Mouse (Mus musculus) embryonic facial prominence, embryonic 13.5 days (tissue): ENCODE measurements around the gene 1500011B03Rik. TPM values are rescaled to one million over a fixed set of nuclear protein-coding genes. Genes with fewer than 3 reads are reported as not detected.

Experiments used
- ATAC-seq: fragments of 200-750 bp; cut with Nextera tagmentation; 2 replicates; pipeline ENCODE4 v1.8.0; 2017; ENCODE audit warnings: low read depth; ENCODE audit not compliant: insufficient number of reproducible peaks, insufficient read depth, low FRiP score, low TSS enrichment
- H3K27ac ChIP-seq: fragments of 300-500 bp; sonication (generic); 2 replicates; pipeline ENCODE4 v1.5.1; 2015; ENCODE audit warnings: moderate library complexity, mild to moderate bottlenecking, inconsistent platforms
- H3K27me3 ChIP-seq: fragments of 300-500 bp; sonication (generic); 2 replicates; pipeline ENCODE4 v1.6.1; 2015; ENCODE audit warnings: mild to moderate bottlenecking, inconsistent platforms
- H3K36me3 ChIP-seq: fragments of 300-500 bp; sonication (generic); 2 replicates; pipeline ENCODE4 v1.6.1; 2015; ENCODE audit warnings: mild to moderate bottlenecking, inconsistent platforms
- H3K4me1 ChIP-seq: fragments of 300-500 bp; sonication (generic); 2 replicates; pipeline ENCODE4 v1.6.1; 2015; ENCODE audit warnings: inconsistent platforms
- H3K4me2 ChIP-seq: fragments of 300-500 bp; sonication (generic); 2 replicates; pipeline ENCODE4 v1.6.1; 2015; ENCODE audit warnings: moderate library complexity, mild to moderate bottlenecking, inconsistent platforms
- H3K4me3 ChIP-seq: fragments of 300-500 bp; sonication (generic); 2 replicates; pipeline ENCODE4 v1.5.1; 2015; ENCODE audit warnings: mild to moderate bottlenecking, inconsistent platforms
- H3K9ac ChIP-seq: fragments of 300-500 bp; sonication (generic); 2 replicates; pipeline ENCODE4 v1.6.1; 2015; ENCODE audit warnings: mild to moderate bottlenecking, inconsistent platforms
- H3K9me3 ChIP-seq: fragments of 300-500 bp; sonication (generic); 2 replicates; pipeline ENCODE4 v1.6.1; 2016; ENCODE audit warnings: inconsistent platforms
- WGBS: fragments of 180-500 bp; shearing (Covaris S2); methylation state at CpG from one replicate; pipeline ENCODE4 v1.1.7; 2015; ENCODE audit warnings: mixed read lengths; 5-methylcytosine and 5-hydroxymethylcytosine counted together
- polyA plus RNA-seq: library from polyadenylated mRNA; unstranded; fragments of >200 nt; fragmentation: Nextera tagmentation; extraction: Ambion mirVana; gene quantifications from 2 replicates; pipeline ENCODE4 v1.2.1, GENCODE M21; 2015

1500011B03Rik gene
- polyA plus RNA-seq, 1 experiment from 2014 or later, result 103 TPM

- H3K36me3 ChIP-seq, result peaks cover 69% of the 10 kb centered on the region
Observed at GRCm38 (mm10) chr5:114797253-114797652, 26.0 kb downstream of the 1500011B03Rik start.

GRCm38 (mm10) chr5:114796299-114797012 is 26.8 kb downstream of the 1500011B03Rik start:
- WGBS, result 3% methylated on average over 40 of the region's 40 CpGs
- peak overlapping the region; percentile 71 for H3K4me2 ChIP-seq
- peaks cover 17% of the 10 kb centered on the region for H3K4me1 ChIP-seq
- peaks cover 7% of the 10 kb centered on the region for H3K27me3 ChIP-seq
- peak overlapping the region; percentile 57; the same call in 1 of the 2 replicates for H3K9ac ChIP-seq
- H3K27ac ChIP-seq, result no peak overlapping the region
- peak overlapping the region; percentile 41 for H3K4me3 ChIP-seq
- ATAC-seq, result peak; percentile 41; the same call in 1 of the 2 replicates
- H3K9me3 ChIP-seq, result no peaks in the 10 kb centered on the region
- peaks cover 70% of the 10 kb centered on the region for H3K36me3 ChIP-seq

More at GRCm38 (mm10) chr5:114797253-114797652, 26.0 kb downstream of the 1500011B03Rik start:
- no peak for ATAC-seq
- 87% methylated on average over 8 of the region's 8 CpGs for WGBS
- Histone ChIP-seq H3K9ac (no peak overlapping the region), H3K27ac (no peak overlapping the region), H3K9me3 (no peaks in the 10 kb centered on the region), H3K4me2 (no peak overlapping the region), H3K27me3 (peaks cover 7% of the 10 kb centered on the region), H3K4me1 (peaks cover 17% of the 10 kb centered on the region), H3K4me3 (no peak overlapping the region)

- H3K36me3 ChIP-seq, result peaks cover 69% of the 10 kb centered on the region
- H3K9me3 ChIP-seq, result no peaks in the 10 kb centered on the region
- no peak overlapping the region for H3K27ac ChIP-seq
- H3K4me3 ChIP-seq, result no peak overlapping the region
- H3K9ac ChIP-seq, result no peak overlapping the region
- H3K4me2 ChIP-seq, result no peak overlapping the region; the same call in 1 of the 2 replicates
- H3K4me1 ChIP-seq, result peaks cover 17% of the 10 kb centered on the region
- 68% methylated on average over 9 of the region's 9 CpGs for WGBS
- peaks cover 7% of the 10 kb centered on the region for H3K27me3 ChIP-seq
- ATAC-seq, result no peak
Observed at GRCm38 (mm10) chr5:114795653-114796052, 27.6 kb downstream of the 1500011B03Rik start.

GRCm38 (mm10) chr5:114795231-114795630 is 28.0 kb downstream of the 1500011B03Rik start:
- no peak overlapping the region for H3K4me3 ChIP-seq
- WGBS, result 61% methylated on average over 9 of the region's 9 CpGs
- no peak overlapping the region for H3K4me2 ChIP-seq
- H3K9me3 ChIP-seq, result no peaks in the 10 kb centered on the region
- peaks cover 17% of the 10 kb centered on the region for H3K4me1 ChIP-seq
- no peak for ATAC-seq
- no peak overlapping the region for H3K9ac ChIP-seq
- peaks cover 67% of the 10 kb centered on the region for H3K36me3 ChIP-seq
- H3K27me3 ChIP-seq, result peaks cover 7% of the 10 kb centered on the region
- H3K27ac ChIP-seq, result no peak overlapping the region

- peaks cover 61% of the 10 kb centered on the region for H3K36me3 ChIP-seq
- no peak for ATAC-seq
- 81% methylated on average over 4 of the region's 4 CpGs for WGBS
Observed at GRCm38 (mm10) chr5:114794609-114795008, 28.7 kb downstream of the 1500011B03Rik start.

GRCm38 (mm10) chr5:114793317-114793716 is 30.0 kb downstream of the 1500011B03Rik start:
- WGBS, result 74% methylated on average over 7 of the region's 7 CpGs
- no peak overlapping the region for H3K4me3 ChIP-seq
- no peaks in the 10 kb centered on the region for H3K9me3 ChIP-seq
- H3K9ac ChIP-seq, result no peak overlapping the region
- H3K27me3 ChIP-seq, result peaks cover 7% of the 10 kb centered on the region
- peaks cover 49% of the 10 kb centered on the region for H3K36me3 ChIP-seq
- ATAC-seq, result no peak
- H3K4me1 ChIP-seq, result peaks cover 17% of the 10 kb centered on the region
- H3K4me2 ChIP-seq, result no peak overlapping the region
- H3K27ac ChIP-seq, result no peak overlapping the region

More at GRCm38 (mm10) chr5:114794609-114795008, 28.7 kb downstream of the 1500011B03Rik start:
- Histone ChIP-seq H3K4me2 (no peak overlapping the region), H3K27ac (no peak overlapping the region), H3K27me3 (peaks cover 7% of the 10 kb centered on the region), H3K4me3 (no peak overlapping the region), H3K9ac (no peak overlapping the region), H3K9me3 (no peaks in the 10 kb centered on the region), H3K4me1 (peaks cover 17% of the 10 kb centered on the region)

GRCm38 (mm10) chr5:114785196-114785595 is 38.1 kb downstream of the 1500011B03Rik start:
- Histone ChIP-seq H3K4me3 (no peak overlapping the region), H3K9ac (no peak overlapping the region), H3K4me1 (peaks cover 3% of the 10 kb centered on the region; the same call in 1 of the 2 replicates), H3K27me3 (no peaks in the 10 kb centered on the region), H3K27ac (no peak overlapping the region), H3K36me3 (peaks cover 27% of the 10 kb centered on the region), H3K9me3 (no peaks in the 10 kb centered on the region), H3K4me2 (no peak overlapping the region)
- WGBS, result 77% methylated on average over 5 of the region's 5 CpGs
- ATAC-seq, result no peak

GRCm38 (mm10) chr5:114784622-114785165 is 38.6 kb downstream of the 1500011B03Rik start:
- WGBS, result 78% methylated on average over 16 of the region's 16 CpGs
- no peak overlapping the region for H3K4me2 ChIP-seq
- no peak overlapping the region for H3K9ac ChIP-seq
- peaks cover 27% of the 10 kb centered on the region for H3K36me3 ChIP-seq
- no peak for ATAC-seq
- no peaks in the 10 kb centered on the region for H3K27me3 ChIP-seq
- H3K4me3 ChIP-seq, result no peak overlapping the region
- H3K9me3 ChIP-seq, result no peaks in the 10 kb centered on the region
- no peak overlapping the region for H3K27ac ChIP-seq
- peaks cover 3% of the 10 kb centered on the region; the same call in 1 of the 2 replicates for H3K4me1 ChIP-seq

- H3K9ac ChIP-seq, result no peak overlapping the region
- H3K4me2 ChIP-seq, result no peak overlapping the region
- peaks cover 27% of the 10 kb centered on the region for H3K36me3 ChIP-seq
- peaks cover 3% of the 10 kb centered on the region; the same call in 1 of the 2 replicates for H3K4me1 ChIP-seq
- no peak overlapping the region for H3K4me3 ChIP-seq
- ATAC-seq, result no peak
- H3K27ac ChIP-seq, result no peak overlapping the region
- H3K27me3 ChIP-seq, result no peaks in the 10 kb centered on the region
- H3K9me3 ChIP-seq, result no peaks in the 10 kb centered on the region
- 83% methylated on average over 12 of the region's 12 CpGs for WGBS
Observed at GRCm38 (mm10) chr5:114783405-114784163, 39.7 kb downstream of the 1500011B03Rik start.

GRCm38 (mm10) chr5:114782991-114783390 is 40.3 kb downstream of the 1500011B03Rik start:
- no peaks in the 10 kb centered on the region for H3K9me3 ChIP-seq
- peaks cover 22% of the 10 kb centered on the region for H3K36me3 ChIP-seq
- H3K4me1 ChIP-seq, result peaks cover 3% of the 10 kb centered on the region; the same call in 1 of the 2 replicates
- H3K27me3 ChIP-seq, result no peaks in the 10 kb centered on the region
- no peak overlapping the region for H3K4me2 ChIP-seq
- ATAC-seq, result no peak
- WGBS, result 84% methylated on average over 9 of the region's 9 CpGs
- H3K4me3 ChIP-seq, result no peak overlapping the region
- H3K9ac ChIP-seq, result no peak overlapping the region
- H3K27ac ChIP-seq, result no peak overlapping the region

- WGBS, result 87% methylated on average over 7 of the region's 7 CpGs
- H3K9ac ChIP-seq, result no peak overlapping the region
- H3K36me3 ChIP-seq, result peaks cover 3% of the 10 kb centered on the region; the same call in 1 of the 2 replicates
- H3K4me3 ChIP-seq, result no peak overlapping the region
- H3K27ac ChIP-seq, result no peak overlapping the region
- ATAC-seq, result no peak
- no peak overlapping the region for H3K4me2 ChIP-seq
- peaks cover 11% of the 10 kb centered on the region for H3K4me1 ChIP-seq
- no peaks in the 10 kb centered on the region for H3K27me3 ChIP-seq
- H3K9me3 ChIP-seq, result no peaks in the 10 kb centered on the region
Observed at GRCm38 (mm10) chr5:114780912-114781311, 42.4 kb downstream of the 1500011B03Rik start.
